Mouse (Mus musculus): ENCODE measurements at regions not wholly inside any gene's neighbourhood (a gene's known extent, or its start where the extent isn't known, plus 50 kb on each side); places are given as distances from the start of the nearest gene placed in this dataset.

DNA sequence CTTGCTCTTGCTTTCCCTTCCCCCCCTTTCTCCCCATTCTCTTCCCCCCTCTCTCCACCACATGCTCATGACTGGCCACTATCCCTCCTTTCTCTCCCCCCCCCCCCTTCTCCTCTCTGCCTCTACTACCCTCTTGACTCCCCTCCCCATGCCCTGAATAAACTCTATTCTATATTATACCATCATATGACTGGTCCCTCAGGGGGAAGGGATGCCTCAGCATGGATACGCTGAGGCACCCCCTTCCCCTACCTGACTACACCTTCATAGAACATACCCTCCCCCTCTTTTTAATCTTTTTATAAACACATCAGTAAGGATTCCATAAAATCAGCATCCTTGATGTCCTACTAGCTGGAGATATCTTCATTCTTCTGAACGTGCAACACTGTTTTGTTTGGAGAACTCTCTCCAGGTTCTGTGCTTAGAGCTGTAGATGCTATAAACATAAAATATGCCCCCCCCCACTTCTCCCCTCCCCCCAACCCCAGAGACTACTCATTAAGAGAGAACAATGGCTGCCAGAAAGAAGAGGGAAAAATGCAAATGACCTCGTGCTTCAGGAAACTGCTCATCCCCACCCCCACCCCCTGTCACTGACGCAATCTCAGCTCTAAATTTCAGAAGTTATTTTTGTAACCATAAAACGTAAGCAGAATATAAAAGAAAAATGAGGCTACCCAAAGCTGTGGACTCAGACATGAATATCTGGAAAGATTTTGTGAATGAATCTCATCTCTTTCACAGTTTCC is 102.3 kb downstream of the Pja2 start:
- Histone ChIP-seq H3K27me3 (ENCODE audit: insufficient read depth, low read length) (no peaks in the 10 kb centered on the region), H3K27ac (ENCODE audit: low read depth) (no peak overlapping the region), H3K4me1 (ENCODE audit: insufficient read depth) (no peaks in the 10 kb centered on the region), H3K9ac (replicated peaks) (no peak overlapping the region), H3K9me3 (ENCODE audit: low read length) (no peaks in the 10 kb centered on the region), H3K36me3 (replicated peaks; ENCODE audit: insufficient read depth, low read length) (no peaks in the 10 kb centered on the region), H3K4me3 (ENCODE audit: low read depth, low read length) (no peak overlapping the region), H3K4me2 (ENCODE audit: low read depth, low read length) (no peak overlapping the region)
- DNase-seq = no peak
- 63% methylated on average over 5 of the region's 5 CpGs for WGBS (ENCODE audit: insufficient replicate concordance)
- TF ChIP-seq EP300 (IDR thresholded peaks at IDR 0.05; ENCODE audit: low read depth) (no peak), CTCF (IDR thresholded peaks at IDR 0.05; ENCODE audit: low read depth) (no peak)
- ATAC-seq = no peak

DNA sequence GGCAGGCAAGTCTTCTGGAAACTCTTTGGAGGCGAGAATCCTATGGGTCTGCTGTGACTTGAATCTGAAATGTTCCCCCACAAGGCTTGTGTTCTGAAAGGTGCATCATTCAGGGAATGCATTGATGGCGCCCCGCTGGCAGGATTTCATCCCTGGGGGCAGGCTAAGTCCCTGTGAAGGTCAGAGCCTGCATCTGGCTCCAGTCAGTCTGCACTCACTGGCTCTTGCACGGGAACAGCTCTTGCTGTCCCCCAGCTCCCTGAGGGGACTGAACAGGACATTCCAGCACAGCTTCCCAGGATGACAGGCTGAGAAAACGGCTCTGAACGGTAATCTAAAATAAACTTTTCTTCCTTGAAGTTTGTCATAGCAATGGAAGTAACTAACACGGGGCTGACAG is 117.1 kb downstream of the Pja2 start:
- no peaks in the 10 kb centered on the region for H3K27me3 ChIP-seq (ENCODE audit: insufficient read depth, low read length)
- H3K27ac ChIP-seq (ENCODE audit: low read depth) = no peak overlapping the region
- no peak overlapping the region for H3K4me2 ChIP-seq (ENCODE audit: low read depth, low read length)
- WGBS (ENCODE audit: insufficient replicate concordance) = 46% methylated on average over 7 of the region's 7 CpGs
- H3K4me3 ChIP-seq (ENCODE audit: low read depth, low read length) = no peak overlapping the region
- H3K9ac ChIP-seq (replicated peaks) = no peak overlapping the region
- H3K9me3 ChIP-seq (ENCODE audit: low read length) = no peaks in the 10 kb centered on the region
- ATAC-seq (no peak), DNase-seq (no peak)
- no peaks in the 10 kb centered on the region for H3K4me1 ChIP-seq (ENCODE audit: insufficient read depth)
- H3K36me3 ChIP-seq (replicated peaks; ENCODE audit: insufficient read depth, low read length) = no peaks in the 10 kb centered on the region
- TF ChIP-seq EP300 (IDR thresholded peaks at IDR 0.05; ENCODE audit: low read depth) (no peak), CTCF (IDR thresholded peaks at IDR 0.05; ENCODE audit: low read depth) (no peak)

DNA sequence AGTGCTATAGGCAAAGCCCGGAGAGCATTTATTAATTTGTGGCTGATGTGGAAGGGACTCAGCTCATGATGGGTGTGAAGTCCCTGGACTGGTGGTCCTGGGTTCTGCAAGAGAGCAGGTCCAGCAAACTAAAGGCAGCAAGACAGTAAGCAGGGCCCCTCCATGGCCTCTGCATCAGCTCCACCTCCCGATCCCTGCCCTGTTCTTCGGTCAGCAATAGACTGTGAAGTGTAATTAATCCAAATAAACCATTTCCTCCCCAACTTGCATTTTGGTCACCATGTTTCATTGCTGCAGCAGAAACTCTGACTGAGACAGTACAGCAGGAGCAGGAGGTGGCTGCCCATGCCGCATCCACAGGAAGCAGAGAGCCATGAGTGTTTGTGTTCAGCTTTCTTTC is 118.5 kb downstream of the Pja2 start:
- H3K36me3 ChIP-seq (replicated peaks; ENCODE audit: insufficient read depth, low read length) = no peaks in the 10 kb centered on the region
- H3K4me3 ChIP-seq (ENCODE audit: low read depth, low read length) = no peak overlapping the region
- H3K4me1 ChIP-seq (ENCODE audit: insufficient read depth) = no peaks in the 10 kb centered on the region
- ATAC-seq (no peak), DNase-seq (no peak)
- no peak overlapping the region for H3K27ac ChIP-seq (ENCODE audit: low read depth)
- H3K27me3 ChIP-seq (ENCODE audit: insufficient read depth, low read length) = no peaks in the 10 kb centered on the region; the same call in 1 of the 2 replicates
- TF ChIP-seq EP300 (IDR thresholded peaks at IDR 0.05; ENCODE audit: low read depth) (no peak), CTCF (IDR thresholded peaks at IDR 0.05; ENCODE audit: low read depth) (no peak)
- 86% methylated on average over 4 of the region's 4 CpGs for WGBS (ENCODE audit: insufficient replicate concordance)
- H3K4me2 ChIP-seq (ENCODE audit: low read depth, low read length) = no peak overlapping the region
- H3K9ac ChIP-seq (replicated peaks) = no peak overlapping the region
- H3K9me3 ChIP-seq (ENCODE audit: low read length) = no peaks in the 10 kb centered on the region

GRCm38 (mm10) chr17:64211281-64211680 is 120.4 kb downstream of the Pja2 start:
- DNase-seq (no peak), ATAC-seq (no peak)
- Histone ChIP-seq H3K4me2 (ENCODE audit: low read depth, low read length) (no peak overlapping the region), H3K4me1 (ENCODE audit: insufficient read depth) (no peaks in the 10 kb centered on the region), H3K9me3 (ENCODE audit: low read length) (no peaks in the 10 kb centered on the region), H3K4me3 (ENCODE audit: low read depth, low read length) (no peak overlapping the region), H3K27me3 (ENCODE audit: insufficient read depth, low read length) (no peaks in the 10 kb centered on the region; the same call in 1 of the 2 replicates), H3K27ac (ENCODE audit: low read depth) (no peak overlapping the region), H3K9ac (replicated peaks) (no peak overlapping the region), H3K36me3 (replicated peaks; ENCODE audit: insufficient read depth, low read length) (no peaks in the 10 kb centered on the region)
- WGBS (ENCODE audit: insufficient replicate concordance) = 76% methylated on average over 8 of the region's 8 CpGs
- no peak for TF ChIP-seq EP300 (IDR thresholded peaks at IDR 0.05; ENCODE audit: low read depth)
- no peak for TF ChIP-seq CTCF (IDR thresholded peaks at IDR 0.05; ENCODE audit: low read depth)

DNA sequence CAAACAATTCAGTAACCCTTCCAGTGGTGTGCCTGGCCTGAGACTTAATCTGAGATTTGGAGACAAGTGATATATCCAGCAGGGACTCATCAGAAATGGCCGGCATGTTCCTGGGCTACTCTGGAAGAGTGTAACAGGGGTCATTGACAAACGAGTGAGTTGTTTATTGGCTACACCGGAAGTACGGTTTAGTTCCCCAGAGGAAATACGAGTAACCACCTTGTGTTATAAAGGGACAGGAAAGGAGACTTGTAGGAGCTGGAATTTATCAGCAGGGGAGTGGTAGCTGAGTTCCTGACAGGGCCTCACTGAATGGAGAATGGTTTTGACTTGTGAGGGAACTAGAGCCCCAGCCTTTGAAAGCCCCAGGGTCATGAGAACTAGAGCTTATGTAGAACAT is 121.3 kb downstream of the Pja2 start:
- WGBS (ENCODE audit: insufficient replicate concordance) = 44% methylated on average over 5 of the region's 5 CpGs
- H3K27me3 ChIP-seq (ENCODE audit: insufficient read depth, low read length) = no peaks in the 10 kb centered on the region; the same call in 1 of the 2 replicates
- H3K36me3 ChIP-seq (replicated peaks; ENCODE audit: insufficient read depth, low read length) = no peaks in the 10 kb centered on the region
- no peak overlapping the region for H3K9ac ChIP-seq (replicated peaks)
- 0 out of 2 replicates have a peak, but pooled peaks cover 2% of the 10 kb centered on the region for H3K4me1 ChIP-seq (ENCODE audit: insufficient read depth)
- no peaks in the 10 kb centered on the region for H3K9me3 ChIP-seq (ENCODE audit: low read length)
- DNase-seq (no peak), ATAC-seq (no peak)
- H3K4me3 ChIP-seq (ENCODE audit: low read depth, low read length) = no peak overlapping the region
- TF ChIP-seq EP300 (IDR thresholded peaks at IDR 0.05; ENCODE audit: low read depth) (no peak), CTCF (IDR thresholded peaks at IDR 0.05; ENCODE audit: low read depth) (no peak)
- no peak overlapping the region for H3K4me2 ChIP-seq (ENCODE audit: low read depth, low read length)
- H3K27ac ChIP-seq (ENCODE audit: low read depth) = no peak overlapping the region

GRCm38 (mm10) chr17:64209640-64210039 is 122.1 kb downstream of the Pja2 start:
- no peak overlapping the region for H3K9ac ChIP-seq (replicated peaks)
- DNase-seq = no peak
- ATAC-seq = no peak
- no peak overlapping the region for H3K27ac ChIP-seq (ENCODE audit: low read depth)
- H3K4me1 ChIP-seq (ENCODE audit: insufficient read depth) = 0 out of 2 replicates have a peak, but pooled peaks cover 2% of the 10 kb centered on the region
- TF ChIP-seq CTCF (IDR thresholded peaks at IDR 0.05; ENCODE audit: low read depth) (no peak), EP300 (IDR thresholded peaks at IDR 0.05; ENCODE audit: low read depth) (no peak)
- H3K36me3 ChIP-seq (replicated peaks; ENCODE audit: insufficient read depth, low read length) = no peaks in the 10 kb centered on the region
- no peak overlapping the region for H3K4me3 ChIP-seq (ENCODE audit: low read depth, low read length)
- H3K9me3 ChIP-seq (ENCODE audit: low read length) = no peaks in the 10 kb centered on the region
- H3K4me2 ChIP-seq (ENCODE audit: low read depth, low read length) = no peak overlapping the region
- 90% methylated on average over 10 of the region's 10 CpGs for WGBS (ENCODE audit: insufficient replicate concordance)
- no peaks in the 10 kb centered on the region; the same call in 1 of the 2 replicates for H3K27me3 ChIP-seq (ENCODE audit: insufficient read depth, low read length)

Data from liver, postnatal 0 days (tissue).